Mouse (Mus musculus) brain, embryonic 14.5 days (tissue): ENCODE measurements at regions not wholly inside any gene's neighbourhood (a gene's known extent, or its start where the extent isn't known, plus 50 kb on each side); places are given as distances from the start of the nearest gene placed in this dataset.

Experiments
- CTCF ChIP-seq: fragments of 200-500 bp; IDR thresholded peaks from 2 replicates; pipeline ENCODE4 v1.5.1; 2012; ENCODE audit warnings: inconsistent platforms, mild to moderate bottlenecking, moderate library complexity, borderline replicate concordance; ENCODE audit not compliant: insufficient read depth, insufficient read length; ENCODE audit errors: extremely low read depth
- POLR2A ChIP-seq: fragments of 200-500 bp; IDR thresholded peaks from 2 replicates; pipeline ENCODE4 v1.6.1; 2012; ENCODE audit warnings: mild to moderate bottlenecking, inconsistent platforms, borderline replicate concordance; ENCODE audit not compliant: poor library complexity, insufficient read depth, insufficient read length, severe bottlenecking; ENCODE audit errors: extremely low read depth

GRCm38 (mm10) chr14:46514262-46514932, 123.9 kb upstream of the Bmp4 start:
- TF ChIP-seq CTCF: no peak
- TF ChIP-seq POLR2A: no peak
